Mouse (Mus musculus): ENCODE results near the gene Sbp.
"Not testable (repeated sequence)": the region's sequence is repeated elsewhere in the genome, so short reads cannot be mapped to it uniquely, and the experiment has no call there.

Sbp gene

GRCm38 (mm10) chr17:23941372-23941771 is at the start of gene Sbp:
Sbp (plus strand) TSS chr17:23941672.
- CTCF ChIA-PET = interaction anchor here in 2 of 4 experiments (0.8 to 0.9 kb wide), 2 partner anchors 19 to 28 kb away, joined by 3 read pairs; no protein-coding TSS in a partner anchor

GRCm38 (mm10) chr17:23917158-23917557 is 24.3 kb upstream of the Sbp start, which contains the start of gene Dcpp3:
Dcpp3 (plus strand) TSS chr17:23917458.
- POLR2A ChIA-PET, CTCF ChIA-PET: not testable (repeated sequence)

More at GRCm38 (mm10) chr17:23941372-23941771, at the start of gene Sbp:
- POLR2A ChIA-PET = no interaction called here

- POLR2A ChIA-PET = interaction anchor here (0.5 to 1.9 kb wide), 55 partner anchors 11 to 1185 kb away, joined by 3 to 13 read pairs (median 4); partner anchors contain the start of genes Abca3 (in 2 of the 4), Prss32 (in 2 of the 4), Prss41 (in 2 of the 4) and Abca17 (in 1 of the 4)
- CTCF ChIA-PET = interaction anchor here in 3 of 4 experiments (0.6 to 1.8 kb wide), 11 partner anchors 36 to 257 kb away, joined by 3 to 9 read pairs (median 4); partner anchors contain the start of genes Prss32 (in 2 of the 3) and Prss41 (in 2 of the 3)
These were observed 16.9 kb upstream of the Sbp start for GRCm38 (mm10) chr17:23924531-23925007.

- ChIA-PET POLR2A (interaction anchor here (0.6 to 1.9 kb wide), 51 partner anchors 10 to 1185 kb away, joined by 3 to 13 read pairs (median 4); partner anchors contain the start of genes Prss32 (in 2 of the 4), Prss41 (in 2 of the 4), Abca17 (in 1 of the 4) and Abca3 (in 1 of the 4)), CTCF (interaction anchor here in 2 of 4 experiments (0.9 to 1.8 kb wide), 9 partner anchors 35 to 176 kb away, joined by 3 to 8 read pairs (median 3); partner anchors contain the start of genes Prss32 (in 2 of the 2) and Prss41 (in 2 of the 2))
These were observed 16.4 kb upstream of the Sbp start for GRCm38 (mm10) chr17:23925090-23925493.

- ChIA-PET POLR2A (interaction anchor here in 1 of 4 experiments (0.6 kb wide), 1 partner anchor 240 kb away, joined by 5 read pairs; no protein-coding TSS in a partner anchor), CTCF (interaction anchor here in 3 of 4 experiments (0.5 to 1.0 kb wide), 3 partner anchors 29 to 104 kb away, joined by 3 to 4 read pairs (median 4); no protein-coding TSS in a partner anchor)
These were observed 10.3 kb upstream of the Sbp start for GRCm38 (mm10) chr17:23931157-23931556.

GRCm38 (mm10) chr17:23947486-23947885 is 6.0 kb downstream of the Sbp start:
- CTCF ChIA-PET = not testable (repeated sequence)

GRCm38 (mm10) chr17:23949068-23949467 is 7.6 kb downstream of the Sbp start:
- POLR2A ChIA-PET = no interaction called here
- CTCF ChIA-PET = interaction anchor here in 2 of 4 experiments (0.7 to 1.5 kb wide), 3 partner anchors 11 to 192 kb away, joined by 3 to 7 read pairs (median 4); no protein-coding TSS in a partner anchor

More at GRCm38 (mm10) chr17:23947486-23947885, 6.0 kb downstream of the Sbp start:
- POLR2A ChIA-PET = not testable (repeated sequence)

- CTCF ChIA-PET, POLR2A ChIA-PET: not testable (repeated sequence)
These were observed 9.4 kb downstream of the Sbp start for GRCm38 (mm10) chr17:23950828-23951227.

- ChIA-PET CTCF (no interaction called here), POLR2A (interaction anchor here in 1 of 4 experiments (0.6 kb wide), 1 partner anchor 84 kb away, joined by 5 read pairs; no protein-coding TSS in a partner anchor)
These were observed 13.7 kb downstream of the Sbp start, which contains the start of gene Sbpl for GRCm38 (mm10) chr17:23955174-23955573. Sbpl (minus strand) TSS chr17:23955274.

GRCm38 (mm10) chr17:23960084-23960738 is 18.7 kb downstream of the Sbp start:
- POLR2A ChIA-PET = interaction anchor here (0.7 to 2.5 kb wide), 17 partner anchors 10 to 568 kb away, joined by 3 to 13 read pairs (median 3); partner anchors contain the start of genes Elob (in 1 of the 4), Prss32 (in 1 of the 4), Prss41 (in 1 of the 4) and Traf7 (in 1 of the 4)
- CTCF ChIA-PET = interaction anchor here (0.5 to 6.8 kb wide), 74 partner anchors 9 to 392 kb away, joined by 3 to 78 read pairs (median 4); partner anchors contain the start of genes Prss41 (in 4 of the 4), Prss32 (in 3 of the 4), Prss30 (in 2 of the 4) and Abca3 (in 1 of the 4)

GRCm38 (mm10) chr17:23961573-23962122 is 20.2 kb downstream of the Sbp start:
- POLR2A ChIA-PET = interaction anchor here in 2 of 4 experiments (1.2 to 2.5 kb wide), 4 partner anchors 10 to 132 kb away, joined by 3 to 7 read pairs (median 4); partner anchors contain the start of gene Elob (in 1 of the 2)
- CTCF ChIA-PET = interaction anchor here (0.5 to 6.8 kb wide), 10 partner anchors 9 to 348 kb away, joined by 3 to 78 read pairs (median 4); partner anchors contain the start of genes Prss32 (in 2 of the 4) and Prss41 (in 2 of the 4)

GRCm38 (mm10) chr17:23965805-23966425 is 24.4 kb downstream of the Sbp start:
- ChIA-PET CTCF (interaction anchor here in 2 of 4 experiments (0.8 to 1.0 kb wide), 2 partner anchors 122 to 123 kb away, joined by 3 read pairs; partner anchors contain the start of genes Prss32 (in 2 of the 2) and Prss41 (in 2 of the 2)), POLR2A (interaction anchor here in 2 of 4 experiments (0.5 to 1.5 kb wide), 3 partner anchors 25 to 284 kb away, joined by 3 read pairs; no protein-coding TSS in a partner anchor)

- ChIA-PET CTCF (interaction anchor here in 2 of 4 experiments (0.6 to 1.2 kb wide), 3 partner anchors 27 to 113 kb away, joined by 3 read pairs; no protein-coding TSS in a partner anchor), POLR2A (interaction anchor here in 1 of 4 experiments (1.5 kb wide), 1 partner anchor 89 kb away, joined by 3 read pairs; no protein-coding TSS in a partner anchor)
These were observed 25.4 kb downstream of the Sbp start for GRCm38 (mm10) chr17:23966658-23967401.

GRCm38 (mm10) chr17:23968780-23969179 is 27.3 kb downstream of the Sbp start:
- ChIA-PET POLR2A (interaction anchor here in 3 of 4 experiments (0.6 to 1.6 kb wide), 6 partner anchors 19 to 706 kb away, joined by 3 to 5 read pairs (median 4); partner anchors contain the start of genes Prss32 (in 1 of the 3) and Prss41 (in 1 of the 3)), CTCF (interaction anchor here (0.5 to 3.9 kb wide), 40 partner anchors 9 to 332 kb away, joined by 3 to 36 read pairs (median 5); partner anchors contain the start of genes Prss32 (in 2 of the 4), Prss41 (in 2 of the 4), Flywch2 (in 1 of the 4) and Prss22 (in 1 of the 4))

- CTCF ChIA-PET = interaction anchor here (0.6 to 3.9 kb wide), 62 partner anchors 9 to 471 kb away, joined by 3 to 36 read pairs (median 4); partner anchors contain the start of genes Prss32 (in 2 of the 4), Prss41 (in 2 of the 4), Flywch2 (in 1 of the 4) and Prss22 (in 1 of the 4)
These were observed 27.8 kb downstream of the Sbp start for GRCm38 (mm10) chr17:23969231-23969630.

GRCm38 (mm10) chr17:23971315-23971714 is 29.8 kb downstream of the Sbp start:
- ChIA-PET CTCF (interaction anchor here (0.5 to 3.9 kb wide), 15 partner anchors 8 to 463 kb away, joined by 3 to 36 read pairs (median 4); partner anchors contain the start of genes Prss32 (in 2 of the 4), Prss30 (in 1 of the 4) and Prss41 (in 1 of the 4)), POLR2A (interaction anchor here in 2 of 4 experiments (0.7 to 2.4 kb wide), 10 partner anchors 9 to 556 kb away, joined by 3 to 12 read pairs (median 4); partner anchors contain the start of genes Abca3 (in 1 of the 2), Prss30 (in 1 of the 2) and Traf7 (in 1 of the 2))

More at GRCm38 (mm10) chr17:23969231-23969630, 27.8 kb downstream of the Sbp start:
- POLR2A ChIA-PET = interaction anchor here in 3 of 4 experiments (0.7 to 1.6 kb wide), 7 partner anchors 18 to 563 kb away, joined by 3 to 5 read pairs (median 4); partner anchors contain the start of genes Prss32 (in 1 of the 3) and Prss41 (in 1 of the 3)

Data from embryonic stem cell, embryonic (primary cell).